Mouse (Mus musculus): ENCODE data around the gene Akap8.
A peak's percentile ranks its signal among the peaks of the same experiment; 100 is the strongest.

Akap8 gene

GRCm38 (mm10) chr17:32348406-32348805 is 27.4 kb upstream of the Akap8 start:
- no peak for DNase-seq

GRCm38 (mm10) chr17:32341102-32341501 is 20.1 kb upstream of the Akap8 start:
- no peak for DNase-seq

GRCm38 (mm10) chr17:32340110-32340509 is 19.1 kb upstream of the Akap8 start:
- no peak for DNase-seq

GRCm38 (mm10) chr17:32335869-32336268 is 14.8 kb upstream of the Akap8 start:
- DNase-seq = peak; percentile 68

- DNase-seq = no peak
Measured at GRCm38 (mm10) chr17:32334921-32335320, 13.9 kb upstream of the Akap8 start.

- no peak for DNase-seq
Measured at GRCm38 (mm10) chr17:32333675-32334303, 12.8 kb upstream of the Akap8 start.

GRCm38 (mm10) chr17:32327501-32327900 is 6.5 kb upstream of the Akap8 start:
- DNase-seq = no peak

- DNase-seq = no peak
Measured at GRCm38 (mm10) chr17:32322809-32323208, 1.8 kb upstream of the Akap8 start.

- DNase-seq = no peak
Measured at GRCm38 (mm10) chr17:32321836-32322235, 798 bp upstream of the Akap8 start.

- DNase-seq = no peak
Measured at GRCm38 (mm10) chr17:32321390-32321734, 324 bp upstream of the Akap8 start.

- no peak for DNase-seq
Measured at GRCm38 (mm10) chr17:32319950-32320349, 1.1 kb downstream of the Akap8 start.

- no peak for DNase-seq
Measured at GRCm38 (mm10) chr17:32317708-32318107, 3.3 kb downstream of the Akap8 start.

GRCm38 (mm10) chr17:32317032-32317431 is 4.0 kb downstream of the Akap8 start:
- no peak for DNase-seq

- no peak for DNase-seq
Measured at GRCm38 (mm10) chr17:32315560-32315959, 5.5 kb downstream of the Akap8 start.

- no peak for DNase-seq
Measured at GRCm38 (mm10) chr17:32313892-32314291, 7.1 kb downstream of the Akap8 start.

- DNase-seq = no peak
Measured at GRCm38 (mm10) chr17:32312801-32313200, 8.2 kb downstream of the Akap8 start.

- no peak for DNase-seq
Measured at GRCm38 (mm10) chr17:32307963-32308362, 13.1 kb downstream of the Akap8 start.

- DNase-seq = no peak
Measured at GRCm38 (mm10) chr17:32298125-32298524, 22.9 kb downstream of the Akap8 start.

- no peak for DNase-seq
Measured at GRCm38 (mm10) chr17:32295901-32296300, 25.1 kb downstream of the Akap8 start.

- no peak for DNase-seq
Measured at GRCm38 (mm10) chr17:32295160-32295559, 25.9 kb downstream of the Akap8 start.

GRCm38 (mm10) chr17:32285138-32285670 is 35.8 kb downstream of the Akap8 start:
- DNase-seq = no peak

GRCm38 (mm10) chr17:32284262-32285137 is 36.5 kb downstream of the Akap8 start, which contains the start of gene Brd4:
Gene Brd4, minus strand, starts transcription at chr17:32284722.
- peak; percentile 92 for DNase-seq

GRCm38 (mm10) chr17:32283771-32284221 is 37.2 kb downstream of the Akap8 start:
- DNase-seq = peak; percentile 37

- DNase-seq = no peak
Measured at GRCm38 (mm10) chr17:32283341-32283740, 37.7 kb downstream of the Akap8 start.

All from layer of hippocampus, adult 9-11 months (tissue).